Mouse (Mus musculus) forebrain, embryonic 12.5 days (tissue): ENCODE results near the gene Fam120a. TPM values are rescaled to one million over a fixed set of nuclear protein-coding genes. Genes with fewer than 3 reads are reported as not detected.
A peak's percentile ranks its signal among the peaks of the same experiment; 100 is the strongest.

Experiments
- ATAC-seq: fragments of 200-750 bp; cut with Nextera tagmentation; 2 replicates; pipeline ENCODE4 v1.8.0; 2017; ENCODE audit warnings: moderate TSS enrichment; ENCODE audit not compliant: low FRiP score
- H3K27ac ChIP-seq: fragments of 300-500 bp; sonication (generic); 2 replicates; pipeline ENCODE4 v1.5.1; 2016; ENCODE audit warnings: mild to moderate bottlenecking
- H3K27me3 ChIP-seq: fragments of 300-500 bp; sonication (generic); 2 replicates; pipeline ENCODE4 v1.6.1; 2016; ENCODE audit warnings: mild to moderate bottlenecking
- H3K36me3 ChIP-seq: fragments of 300-500 bp; sonication (generic); replicated peaks from 2 replicates; pipeline ENCODE4 v1.6.1; 2016; ENCODE audit warnings: mild to moderate bottlenecking
- H3K4me1 ChIP-seq: fragments of 300-500 bp; sonication (generic); 2 replicates; pipeline ENCODE4 v1.6.1; 2016
- H3K4me2 ChIP-seq: fragments of 300-500 bp; sonication (generic); 2 replicates; pipeline ENCODE4 v1.6.1; 2016; ENCODE audit warnings: mild to moderate bottlenecking, moderate library complexity
- H3K4me3 ChIP-seq: fragments of 300-500 bp; sonication (generic); replicated peaks from 2 replicates; pipeline ENCODE4 v1.5.1; 2016; ENCODE audit warnings: mild to moderate bottlenecking
- H3K9ac ChIP-seq: fragments of 300-500 bp; sonication (generic); 2 replicates; pipeline ENCODE4 v1.6.1; 2016; ENCODE audit warnings: mild to moderate bottlenecking
- H3K9me3 ChIP-seq: fragments of 300-500 bp; sonication (generic); 2 replicates; pipeline ENCODE4 v1.6.1; 2016
- WGBS: fragments of 180-500 bp; shearing (Covaris S2); methylation state at CpG from one replicate; pipeline ENCODE4 v1.1.7; 2016; 5-methylcytosine and 5-hydroxymethylcytosine counted together
- polyA plus RNA-seq: library from polyadenylated mRNA; unstranded; fragments of >200 nt; fragmentation: Nextera tagmentation; extraction: Ambion mirVana; gene quantifications from 2 replicates; pipeline ENCODE4 v1.2.1, GENCODE M21; 2016

The Fam120a gene
- polyA plus RNA-seq, 1 experiment from 2014 or later, result 18.5 TPM

DNA sequence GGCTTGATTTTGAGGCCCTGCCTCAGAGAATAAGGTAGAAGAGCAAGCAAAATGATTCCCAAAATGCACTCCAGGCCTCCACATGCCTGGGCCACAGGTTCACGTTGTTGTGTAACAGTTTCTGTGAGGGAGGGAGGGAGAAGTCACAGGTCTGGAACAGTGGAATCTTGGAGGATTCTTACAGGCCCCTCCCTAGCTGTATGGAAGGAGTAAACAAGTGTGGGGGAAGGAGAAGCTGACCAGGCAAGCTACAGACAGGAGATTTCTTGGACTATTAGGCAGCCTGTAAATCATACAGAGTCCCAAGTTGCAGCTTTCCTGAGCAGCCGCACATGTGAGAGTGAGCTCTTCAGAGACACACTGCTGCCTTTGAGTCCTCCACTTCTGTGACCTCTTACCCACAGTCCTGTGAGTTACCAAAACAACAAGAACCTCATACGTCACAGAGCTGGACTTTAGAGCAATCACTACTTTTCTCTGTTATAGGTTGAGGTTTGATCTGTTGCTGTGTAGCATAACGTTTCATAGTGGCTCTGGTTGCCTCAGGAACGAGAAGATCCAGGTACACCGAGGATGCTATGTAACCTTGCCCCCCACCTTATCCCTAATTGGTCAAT, 14.8 kb upstream of the Fam120a start:
- Histone ChIP-seq H3K36me3 (no peaks in the 10 kb centered on the region), H3K4me3 (no peak overlapping the region), H3K9ac (no peak overlapping the region), H3K9me3 (no peaks in the 10 kb centered on the region), H3K27me3 (no peaks in the 10 kb centered on the region), H3K4me1 (no peaks in the 10 kb centered on the region), H3K27ac (no peak overlapping the region), H3K4me2 (no peak overlapping the region)
- 87% methylated on average over 6 of the region's 6 CpGs for WGBS
- ATAC-seq, result no peak

DNA sequence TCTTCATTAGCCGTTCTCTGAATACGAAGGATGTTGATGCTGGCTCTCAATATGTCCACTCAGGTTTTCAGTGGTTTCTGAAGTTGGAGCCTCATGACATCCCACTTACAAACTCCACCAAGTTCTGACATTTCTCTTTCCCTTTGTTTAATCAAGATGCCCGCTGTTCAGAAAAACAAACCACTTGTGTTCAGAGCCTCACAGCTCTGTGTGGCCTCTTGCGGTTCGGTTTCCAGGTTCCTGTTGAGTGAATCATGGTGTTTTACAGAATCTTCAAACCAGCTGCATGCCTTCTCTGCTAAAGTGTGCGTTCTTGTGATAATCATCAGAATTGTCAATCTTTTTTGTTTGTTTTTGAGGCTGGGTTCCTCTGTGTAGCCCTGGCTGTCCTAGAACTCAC, 11.3 kb upstream of the Fam120a start:
- ATAC-seq, result no peak
- H3K27ac ChIP-seq, result no peak overlapping the region
- no peaks in the 10 kb centered on the region for H3K4me1 ChIP-seq
- no peak overlapping the region for H3K4me2 ChIP-seq
- no peaks in the 10 kb centered on the region for H3K36me3 ChIP-seq
- WGBS, result 79% methylated on average over 6 of the region's 6 CpGs
- H3K9me3 ChIP-seq, result no peaks in the 10 kb centered on the region
- no peaks in the 10 kb centered on the region for H3K27me3 ChIP-seq
- no peak overlapping the region for H3K9ac ChIP-seq
- no peak overlapping the region for H3K4me3 ChIP-seq

DNA sequence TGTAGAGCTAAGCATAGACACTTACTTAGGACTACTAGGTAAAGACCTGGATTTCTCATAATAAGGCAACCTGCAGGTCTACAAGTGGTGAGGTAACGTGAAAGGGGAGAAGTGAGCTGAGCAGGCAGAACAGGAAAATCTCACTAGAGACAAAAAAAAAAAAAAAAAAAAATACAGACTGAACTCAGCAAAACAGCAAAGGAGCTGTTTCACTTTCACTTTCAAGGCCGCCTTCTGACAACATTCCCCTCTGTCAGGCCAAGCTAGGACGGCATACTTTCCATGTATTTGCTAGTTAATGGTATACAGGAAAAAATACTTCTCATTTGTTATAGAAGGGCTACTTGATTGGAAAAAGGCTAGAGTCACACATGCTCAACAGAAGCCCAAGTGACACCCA, 10.0 kb upstream of the Fam120a start:
- 84% methylated on average over 3 of the region's 3 CpGs for WGBS
- H3K36me3 ChIP-seq, result no peaks in the 10 kb centered on the region
- H3K4me2 ChIP-seq, result no peak overlapping the region
- no peaks in the 10 kb centered on the region for H3K27me3 ChIP-seq
- no peaks in the 10 kb centered on the region for H3K9me3 ChIP-seq
- H3K4me3 ChIP-seq, result no peak overlapping the region
- H3K9ac ChIP-seq, result no peak overlapping the region
- no peaks in the 10 kb centered on the region for H3K4me1 ChIP-seq
- no peak for ATAC-seq
- H3K27ac ChIP-seq, result no peak overlapping the region

DNA sequence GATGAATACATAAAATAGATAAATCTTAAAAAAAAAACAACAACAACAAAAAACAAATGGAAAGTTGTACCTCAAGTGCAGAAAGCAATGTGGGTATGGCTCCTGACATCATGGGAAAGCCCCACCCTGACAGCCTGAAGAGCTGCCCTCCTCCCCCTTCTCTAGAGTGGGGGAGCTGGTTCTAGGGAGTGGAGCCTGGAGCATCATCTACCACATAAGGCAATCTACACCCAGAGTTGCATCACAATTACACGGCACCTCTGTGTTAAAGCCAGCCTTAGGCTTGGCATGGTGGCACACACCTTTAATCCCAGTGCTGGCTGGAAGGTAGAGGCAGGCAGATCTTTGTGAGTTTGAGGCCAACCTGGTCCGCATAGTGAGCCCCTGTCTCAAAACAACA, 6.9 kb upstream of the Fam120a start:
- no peaks in the 10 kb centered on the region for H3K27me3 ChIP-seq
- no peak for ATAC-seq
- WGBS, result 94% methylated on average over 2 of the region's 2 CpGs
- no peak overlapping the region for H3K27ac ChIP-seq
- no peak overlapping the region for H3K4me3 ChIP-seq
- no peaks in the 10 kb centered on the region; the same call in 1 of the 2 replicates for H3K36me3 ChIP-seq
- H3K9me3 ChIP-seq, result no peaks in the 10 kb centered on the region
- no peak overlapping the region for H3K9ac ChIP-seq
- H3K4me1 ChIP-seq, result peaks cover 13% of the 10 kb centered on the region
- H3K4me2 ChIP-seq, result no peak overlapping the region

DNA sequence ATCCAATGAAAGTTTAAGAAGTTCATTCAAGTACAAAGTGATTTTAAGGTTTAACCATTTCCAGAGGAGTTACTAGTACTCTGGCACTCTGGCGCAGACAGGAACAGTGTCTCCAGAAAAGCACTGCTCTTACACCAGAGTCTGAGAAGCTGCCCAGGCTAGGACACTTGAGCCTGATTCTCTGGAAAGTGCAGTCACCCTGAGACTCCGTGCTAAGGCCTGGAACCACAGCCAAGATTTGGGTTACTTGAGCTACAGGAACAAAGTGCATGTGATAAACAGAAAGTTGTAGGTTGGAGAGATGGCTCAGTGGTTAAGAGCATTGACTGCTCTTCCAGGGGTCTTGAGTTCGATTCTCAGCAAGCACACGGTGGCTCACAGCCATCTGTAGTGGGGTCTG, 6.4 kb upstream of the Fam120a start:
- ATAC-seq, result no peak
- Histone ChIP-seq H3K9me3 (no peaks in the 10 kb centered on the region), H3K27me3 (no peaks in the 10 kb centered on the region), H3K4me2 (no peak overlapping the region), H3K4me3 (no peak overlapping the region), H3K27ac (no peak overlapping the region), H3K9ac (no peak overlapping the region), H3K36me3 (no peaks in the 10 kb centered on the region; the same call in 1 of the 2 replicates), H3K4me1 (peaks cover 17% of the 10 kb centered on the region)
- 87% methylated on average over 4 of the region's 4 CpGs for WGBS

DNA sequence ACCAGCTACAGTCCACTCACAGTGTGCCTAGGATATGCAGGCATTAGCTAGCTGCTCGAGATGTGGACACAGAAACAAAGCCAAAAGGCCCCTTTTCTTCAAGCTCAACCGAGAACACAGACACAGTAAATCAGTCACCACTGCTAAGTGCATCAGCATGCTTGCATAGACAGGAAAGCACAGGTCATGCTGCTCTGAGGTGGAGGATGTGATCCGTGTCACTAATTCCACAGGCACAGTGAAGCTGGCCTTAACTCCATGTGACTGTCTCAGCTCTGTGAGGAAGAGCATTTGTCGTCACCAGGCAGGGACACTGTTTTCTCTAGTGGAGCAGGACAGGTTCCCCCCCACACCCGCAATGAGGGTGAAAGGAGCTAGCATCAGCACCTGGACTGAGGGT, 5.4 kb upstream of the Fam120a start:
- Histone ChIP-seq H3K27ac (no peak overlapping the region), H3K4me2 (no peak overlapping the region), H3K9ac (no peak overlapping the region), H3K4me1 (peaks cover 23% of the 10 kb centered on the region), H3K36me3 (no peaks in the 10 kb centered on the region; the same call in 1 of the 2 replicates), H3K9me3 (no peaks in the 10 kb centered on the region), H3K4me3 (no peak overlapping the region), H3K27me3 (no peaks in the 10 kb centered on the region)
- 64% methylated on average over 5 of the region's 5 CpGs for WGBS
- no peak for ATAC-seq

DNA sequence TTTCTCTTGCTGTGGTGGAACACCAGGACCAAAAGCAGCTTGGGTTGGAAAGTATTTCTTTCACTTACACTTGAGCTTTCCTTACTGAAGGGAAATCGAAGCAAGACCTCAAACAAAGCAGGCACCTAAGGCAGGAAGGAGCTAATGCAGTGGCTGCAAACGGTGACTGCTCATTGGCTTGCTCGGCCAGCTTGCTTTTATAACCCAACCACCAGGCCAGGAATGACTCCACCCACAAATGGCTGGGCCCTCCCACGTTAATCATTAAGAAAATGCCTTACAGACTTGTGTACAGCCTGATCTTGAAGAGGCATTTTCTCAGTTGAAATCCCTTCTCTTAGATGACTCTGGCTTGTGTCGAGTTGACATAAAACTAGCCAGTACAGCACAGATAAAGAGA, 3.2 kb upstream of the Fam120a start:
- Histone ChIP-seq H3K4me3 (no peak overlapping the region), H3K4me1 (peaks cover 35% of the 10 kb centered on the region), H3K9ac (no peak overlapping the region), H3K27ac (no peak overlapping the region), H3K27me3 (no peaks in the 10 kb centered on the region), H3K36me3 (no peaks in the 10 kb centered on the region; the same call in 1 of the 2 replicates), H3K9me3 (no peaks in the 10 kb centered on the region), H3K4me2 (no peak overlapping the region)
- WGBS, result 70% methylated on average over 5 of the region's 5 CpGs
- no peak for ATAC-seq

DNA sequence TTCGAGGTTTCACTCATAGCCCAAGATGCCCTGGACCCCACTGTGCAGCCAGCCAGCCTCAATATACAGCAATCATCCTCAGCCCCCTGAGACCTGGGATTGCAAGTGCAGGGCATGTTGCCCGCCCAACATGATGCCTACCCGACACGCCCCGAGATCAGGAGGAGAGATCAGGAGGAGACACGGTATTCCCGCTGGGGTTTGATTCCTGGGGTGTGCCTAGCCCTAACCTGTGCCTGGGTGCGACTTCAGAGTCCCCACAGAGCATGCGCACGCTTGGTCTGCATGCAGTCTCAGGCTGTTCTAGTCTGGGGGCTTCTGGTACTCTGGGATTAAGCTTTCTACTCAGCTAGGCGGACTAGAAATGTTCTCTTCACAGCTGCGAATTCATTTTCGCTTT, 2.7 kb upstream of the Fam120a start:
- Histone ChIP-seq H3K36me3 (no peaks in the 10 kb centered on the region; the same call in 1 of the 2 replicates), H3K9ac (no peak overlapping the region), H3K27ac (no peak overlapping the region), H3K27me3 (no peaks in the 10 kb centered on the region), H3K4me2 (no peak overlapping the region), H3K9me3 (no peaks in the 10 kb centered on the region), H3K4me3 (no peak overlapping the region), H3K4me1 (peaks cover 39% of the 10 kb centered on the region)
- WGBS, result 70% methylated on average over 13 of the region's 13 CpGs
- ATAC-seq, result no peak

DNA sequence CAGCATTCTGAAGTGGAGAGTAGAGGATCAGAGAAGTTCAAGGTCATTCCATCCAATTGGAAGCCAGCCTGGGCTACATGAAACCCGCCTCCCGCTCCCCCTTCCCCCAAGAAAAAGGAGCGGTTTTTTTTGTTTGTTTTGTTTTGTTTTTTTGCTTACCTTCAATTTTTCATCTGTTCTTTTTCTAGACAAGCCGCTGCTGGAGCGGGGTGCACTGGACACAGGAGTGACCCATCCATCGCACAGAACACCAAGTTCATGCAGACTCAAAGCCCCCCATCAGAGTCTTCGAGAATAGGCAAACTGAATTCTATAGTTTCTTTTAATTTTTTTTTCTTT, 902 bp upstream of the Fam120a start:
- Histone ChIP-seq H3K4me2 (peak overlapping the region; percentile 56), H3K9me3 (no peaks in the 10 kb centered on the region), H3K27me3 (no peaks in the 10 kb centered on the region), H3K4me1 (peaks cover 57% of the 10 kb centered on the region), H3K4me3 (peak overlapping the region; percentile 92), H3K36me3 (no peaks in the 10 kb centered on the region; the same call in 1 of the 2 replicates), H3K9ac (peak overlapping the region; percentile 87), H3K27ac (peak overlapping the region; percentile 94)
- no peak for ATAC-seq
- WGBS, result 18% methylated on average over 7 of the region's 7 CpGs

DNA sequence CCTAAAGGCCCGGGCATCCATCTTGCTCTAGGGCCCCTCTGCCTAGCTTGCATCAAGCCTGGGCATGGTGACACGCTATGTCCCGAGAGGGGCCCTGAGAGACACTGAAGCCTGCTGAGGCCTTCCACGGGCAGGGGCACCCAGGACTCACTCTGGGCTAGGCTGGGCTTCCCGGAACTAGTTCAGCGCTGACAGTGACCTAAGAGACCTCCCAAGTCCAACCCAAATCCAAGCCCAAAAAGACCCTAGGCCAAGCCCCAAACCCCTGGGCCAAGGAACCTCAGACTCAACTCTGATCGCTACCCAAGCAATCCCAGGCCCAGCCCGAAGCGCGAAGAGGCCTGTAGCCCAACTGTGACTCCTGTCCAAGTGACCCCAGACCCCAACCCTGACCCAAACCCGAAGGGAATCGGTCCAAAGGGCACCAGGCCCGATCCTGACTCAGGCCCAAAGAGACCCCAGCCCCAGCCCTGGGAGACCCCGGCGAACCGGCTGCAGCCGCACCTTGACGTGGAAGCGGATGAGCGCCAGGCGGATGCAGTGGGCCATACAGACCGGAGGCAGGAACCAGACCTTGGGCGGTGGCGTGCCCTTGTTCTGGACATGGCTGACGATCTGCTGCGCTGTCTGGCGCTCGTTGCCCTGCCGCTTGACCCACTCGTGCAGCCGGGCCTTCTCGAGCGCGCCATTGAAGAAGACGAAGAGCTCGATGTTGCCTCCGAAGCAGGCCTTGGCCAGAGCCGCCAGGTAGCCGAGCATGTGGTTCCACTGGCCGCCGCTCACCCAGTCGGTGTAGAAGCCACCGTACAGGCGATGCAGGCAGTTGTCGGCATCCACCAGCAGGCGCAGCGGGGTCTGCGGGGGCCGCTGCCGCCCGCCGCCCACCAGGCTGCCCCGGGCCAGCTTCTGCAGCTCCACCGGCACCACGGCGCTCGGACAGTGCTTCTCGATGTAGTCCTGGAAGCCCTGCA, 681 bp downstream of the Fam120a start:
- peak overlapping the region; percentile 92 for H3K4me3 ChIP-seq
- peak overlapping the region; percentile 87 for H3K9ac ChIP-seq
- peak overlapping the region; percentile 99 for H3K4me2 ChIP-seq
- under 1% methylated on average over 58 of the region's 58 CpGs for WGBS
- no peaks in the 10 kb centered on the region for H3K9me3 ChIP-seq
- peak overlapping the region; percentile 94 for H3K27ac ChIP-seq
- peaks cover 62% of the 10 kb centered on the region for H3K4me1 ChIP-seq
- peak; percentile 7; the same call in 1 of the 2 replicates for ATAC-seq
- no peaks in the 10 kb centered on the region; the same call in 1 of the 2 replicates for H3K36me3 ChIP-seq
- H3K27me3 ChIP-seq, result no peaks in the 10 kb centered on the region

DNA sequence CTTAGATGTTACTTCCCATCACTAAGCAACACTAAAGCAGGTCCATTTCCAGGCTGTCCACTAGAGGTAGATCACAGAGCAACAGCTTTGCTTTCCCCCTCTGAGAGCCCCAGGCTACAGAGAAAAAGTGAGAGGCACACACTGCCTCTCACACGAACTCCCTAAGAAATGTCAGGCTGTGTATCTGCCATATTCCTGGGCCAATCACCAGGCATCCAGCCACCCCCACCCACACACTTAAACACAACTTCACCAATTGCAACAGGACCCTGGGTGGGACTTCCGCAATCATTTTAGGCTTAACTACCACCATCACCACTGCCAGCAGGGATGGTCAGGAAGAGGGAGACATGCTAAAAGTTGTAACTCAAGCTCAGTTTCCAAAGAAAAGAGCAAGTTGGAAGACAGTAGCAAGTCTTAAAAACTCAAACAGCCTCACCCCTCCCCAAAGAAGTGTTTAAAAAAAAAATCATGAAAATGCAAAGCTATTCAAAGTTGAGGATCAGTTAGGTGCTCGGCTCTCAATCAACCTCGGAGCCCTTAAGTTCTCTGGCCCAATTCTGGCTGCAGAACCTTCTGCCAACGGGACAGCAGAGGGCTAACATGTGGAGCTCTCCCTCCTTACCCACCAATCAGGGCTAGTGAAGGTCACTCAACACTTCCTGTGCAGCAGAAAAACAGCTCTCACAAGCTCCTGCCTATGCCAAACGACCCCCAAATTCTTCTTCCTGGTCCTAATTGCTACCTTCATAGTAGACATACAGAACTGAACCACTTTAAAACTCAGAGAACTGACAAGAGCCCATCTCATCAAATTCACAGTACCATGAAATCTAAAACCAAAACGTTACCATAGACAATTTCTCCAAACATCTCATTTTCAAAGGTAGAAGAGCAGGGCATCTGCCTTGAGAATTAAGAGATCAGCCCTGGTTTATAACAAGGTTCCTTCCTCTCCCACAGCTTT, 2.0 kb downstream of the Fam120a start:
- ATAC-seq, result no peak
- WGBS, result 26% methylated on average over 7 of the region's 7 CpGs
- peak overlapping the region; percentile 92 for H3K4me3 ChIP-seq
- peak overlapping the region; percentile 87 for H3K9ac ChIP-seq
- H3K27me3 ChIP-seq, result no peaks in the 10 kb centered on the region
- peaks cover 58% of the 10 kb centered on the region for H3K4me1 ChIP-seq
- peak overlapping the region; percentile 99 for H3K4me2 ChIP-seq
- peak overlapping the region; percentile 94 for H3K27ac ChIP-seq
- no peaks in the 10 kb centered on the region for H3K9me3 ChIP-seq
- no peaks in the 10 kb centered on the region for H3K36me3 ChIP-seq

DNA sequence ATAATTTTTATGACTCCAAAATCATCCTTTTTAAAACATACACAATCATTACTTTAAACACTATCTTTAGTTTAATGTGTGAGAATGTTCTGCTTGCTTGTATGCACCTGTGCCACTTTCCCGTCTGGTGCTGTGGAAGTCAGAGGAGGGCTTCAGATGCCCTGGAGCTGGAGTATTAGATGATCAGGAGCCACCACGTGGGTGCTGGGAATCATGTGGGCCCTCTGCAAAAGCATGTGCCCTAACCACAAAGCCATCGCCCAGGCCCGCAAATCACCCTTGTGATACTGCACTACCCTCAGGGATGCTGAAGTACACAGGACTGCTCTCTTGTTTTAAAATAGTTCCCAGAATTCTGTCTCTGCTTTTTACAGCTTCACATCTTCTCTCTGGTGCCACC, 3.0 kb downstream of the Fam120a start:
- no peak for ATAC-seq
- no peaks in the 10 kb centered on the region for H3K36me3 ChIP-seq
- no peaks in the 10 kb centered on the region for H3K9me3 ChIP-seq
- peak overlapping the region; percentile 31; the same call in 1 of the 2 replicates for H3K9ac ChIP-seq
- no peaks in the 10 kb centered on the region for H3K27me3 ChIP-seq
- WGBS, result 81% methylated on average over 4 of the region's 4 CpGs
- H3K4me1 ChIP-seq, result peaks cover 50% of the 10 kb centered on the region
- peak overlapping the region; percentile 99 for H3K4me2 ChIP-seq
- no peak overlapping the region; the same call in 1 of the 2 replicates for H3K4me3 ChIP-seq
- no peak overlapping the region for H3K27ac ChIP-seq
